ENCODE assay signal across 28 mouse cellular contexts in the genomic region with DNA sequence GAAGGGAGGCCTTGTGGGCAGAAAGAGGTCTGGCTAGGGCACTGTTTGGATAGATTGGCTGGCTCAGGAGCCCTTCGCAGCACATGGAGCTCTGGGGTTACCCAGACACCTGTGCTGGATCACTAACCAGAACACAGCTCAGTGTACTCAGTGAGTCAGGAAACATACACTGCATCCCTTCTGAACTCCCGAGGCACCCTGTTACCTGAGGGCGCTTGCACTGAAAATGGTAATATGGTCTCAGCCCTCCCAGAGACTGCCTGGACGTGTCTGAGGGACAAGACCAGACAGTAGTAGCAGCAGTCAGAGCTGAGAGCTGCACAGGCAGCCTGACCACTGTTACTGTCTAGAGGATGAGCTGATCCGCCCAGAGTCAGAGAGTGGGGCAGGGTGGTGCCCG.
DNase-seq lines count a peak whose midpoint lies in the region; ATAC-seq and TF ChIP-seq lines count a peak whose summit lies in the region.
"Had no signal": no experiment of that assay in that cellular context is flagged by ENCODE, and none has a peak within 500 bp of the region (broad histone marks: within the 10 kb centered on the region; RNA-seq: fewer than 3 reads in every experiment).

No protein-coding gene starts in this region.

- ATAC-seq in forebrain, embryonic 11.5 days (replicated peaks; ENCODE audit: low FRiP score): no peak
- no peak for ATAC-seq in forebrain, embryonic 16.5 days
- no peak for ATAC-seq in heart, embryonic 15.5 days (replicated peaks; ENCODE audit: insufficient number of reproducible peaks, insufficient read depth, low FRiP score, low read depth)
- no peak for ATAC-seq in midbrain, embryonic 14.5 days (ENCODE audit: low FRiP score, low TSS enrichment)
- no peak for ATAC-seq in midbrain, postnatal 0 days (ENCODE audit: low FRiP score)
- ATAC-seq: activated CD4-positive, CD25-positive, alpha-beta regulatory T cell, adult 4 months; forebrain, embryonic 13.5 days; inflammation-experienced regulatory T-cells, adult 6 months had no signal

- no peaks in the 10 kb centered on the region for H3K27me3 ChIP-seq in forebrain, embryonic 11.5 days (ENCODE audit: control insufficient read depth, insufficient read depth, low read length)
- H3K27me3 ChIP-seq in forebrain, embryonic 16.5 days (replicated peaks; ENCODE audit: control insufficient read depth, insufficient read depth, low read length): no peaks in the 10 kb centered on the region
- H3K27me3 ChIP-seq in heart, embryonic 15.5 days: no peaks in the 10 kb centered on the region
- H3K27me3 ChIP-seq in midbrain, embryonic 14.5 days (ENCODE audit: control insufficient read depth, insufficient read depth, low read length): no peaks in the 10 kb centered on the region
- H3K27me3 ChIP-seq in midbrain, postnatal 0 days (ENCODE audit: insufficient read depth, low read length): no peaks in the 10 kb centered on the region
- no peaks in the 10 kb centered on the region for H3K27me3 ChIP-seq in cerebellum, adult 2 months (ENCODE audit: control insufficient read depth, insufficient read depth, low read length)
- H3K27me3 ChIP-seq: embryonic facial prominence, embryonic 13.5 days; forebrain, embryonic 13.5 days; hindbrain, embryonic 13.5 days; liver, embryonic 15.5 days; lung, embryonic 15.5 days had no signal

- TF ChIP-seq CTCF in midbrain, postnatal 0 days (IDR thresholded peaks at IDR 0.05): no peak
- TF ChIP-seq CTCF in cerebellum, adult 2 months (IDR thresholded peaks at IDR 0.05; ENCODE audit: borderline replicate concordance, insufficient read depth, low read depth, low read length): no peak

- no peaks in the 10 kb centered on the region for H3K4me1 ChIP-seq in forebrain, embryonic 11.5 days (replicated peaks; ENCODE audit: control insufficient read depth, insufficient read depth, low read length)
- peaks cover 4% of the 10 kb centered on the region for H3K4me1 ChIP-seq in forebrain, embryonic 16.5 days (replicated peaks; ENCODE audit: control insufficient read depth, insufficient read depth, low read length)
- peaks cover 34% of the 10 kb centered on the region for H3K4me1 ChIP-seq in heart, embryonic 15.5 days (replicated peaks)
- no peaks in the 10 kb centered on the region for H3K4me1 ChIP-seq in midbrain, embryonic 14.5 days (ENCODE audit: control insufficient read depth, insufficient read depth, low read length)
- H3K4me1 ChIP-seq in midbrain, postnatal 0 days (ENCODE audit: insufficient read depth, low read length): no peaks in the 10 kb centered on the region
- H3K4me1 ChIP-seq in cerebellum, adult 2 months (ENCODE audit: control insufficient read depth, insufficient read depth, low read length): peaks cover 2% of the 10 kb centered on the region; the same call in 1 of the 2 replicates
- H3K4me1 ChIP-seq: embryonic facial prominence, embryonic 13.5 days; forebrain, embryonic 13.5 days; hindbrain, embryonic 13.5 days; liver, embryonic 15.5 days; lung, embryonic 15.5 days; midbrain, embryonic 10.5 days had no signal

- no peak overlapping the region for H3K27ac ChIP-seq in forebrain, embryonic 11.5 days (ENCODE audit: low read depth, low read length)
- no peak overlapping the region for H3K27ac ChIP-seq in forebrain, embryonic 16.5 days (ENCODE audit: low read length)
- peak overlapping the region; percentile 73 for H3K27ac ChIP-seq in heart, embryonic 15.5 days
- H3K27ac ChIP-seq in midbrain, embryonic 14.5 days (replicated peaks; ENCODE audit: low read depth, low read length): no peak overlapping the region
- H3K27ac ChIP-seq in midbrain, postnatal 0 days (ENCODE audit: low read depth, low read length): no peak overlapping the region
- no peak overlapping the region for H3K27ac ChIP-seq in cerebellum, adult 2 months (ENCODE audit: insufficient read depth, low read length)
- H3K27ac ChIP-seq: embryonic facial prominence, embryonic 13.5 days; forebrain, embryonic 13.5 days; hindbrain, embryonic 13.5 days; limb, embryonic 10.5 days; liver, embryonic 15.5 days; lung, embryonic 15.5 days; midbrain, embryonic 10.5 days; stomach, postnatal 0 days had no signal

- H3K4me3 ChIP-seq in forebrain, embryonic 11.5 days (ENCODE audit: low read depth, low read length): no peak overlapping the region
- no peak overlapping the region for H3K4me3 ChIP-seq in forebrain, embryonic 16.5 days (replicated peaks; ENCODE audit: low read length)
- no peak overlapping the region for H3K4me3 ChIP-seq in heart, embryonic 15.5 days
- no peak overlapping the region for H3K4me3 ChIP-seq in midbrain, embryonic 14.5 days (replicated peaks; ENCODE audit: low read depth, low read length)
- H3K4me3 ChIP-seq in midbrain, postnatal 0 days (ENCODE audit: low read depth, low read length): no peak overlapping the region
- H3K4me3 ChIP-seq in cerebellum, adult 2 months (replicated peaks; ENCODE audit: insufficient read depth, low read depth, low read length): no peak overlapping the region
- H3K4me3 ChIP-seq: embryonic facial prominence, embryonic 13.5 days; erythroblast, embryonic 14.5 days; forebrain, embryonic 13.5 days; hindbrain, embryonic 13.5 days; limb, embryonic 10.5 days; liver, embryonic 15.5 days; lung, embryonic 15.5 days; midbrain, embryonic 10.5 days had no signal

- intact Hi-C loops in heart, postnatal 14 days (cut with DNase I): no loop called here

- no peak overlapping the region for H3K9ac ChIP-seq in forebrain, embryonic 11.5 days (ENCODE audit: low read length)
- H3K9ac ChIP-seq in forebrain, embryonic 16.5 days (replicated peaks; ENCODE audit: low read depth, low read length): no peak overlapping the region
- no peak overlapping the region for H3K9ac ChIP-seq in heart, embryonic 15.5 days
- peak overlapping the region; percentile 14; the same call in 1 of the 2 replicates for H3K9ac ChIP-seq in midbrain, embryonic 14.5 days (replicated peaks; ENCODE audit: low read length)
- no peak overlapping the region for H3K9ac ChIP-seq in midbrain, postnatal 0 days (replicated peaks; ENCODE audit: low read length, poor library complexity, severe bottlenecking)
- H3K9ac ChIP-seq: embryonic facial prominence, embryonic 13.5 days; forebrain, embryonic 13.5 days; hindbrain, embryonic 13.5 days; liver, embryonic 15.5 days; lung, embryonic 15.5 days had no signal

- H3K36me3 ChIP-seq in forebrain, embryonic 11.5 days (ENCODE audit: control insufficient read depth, insufficient read depth, low read length): no peaks in the 10 kb centered on the region
- H3K36me3 ChIP-seq in forebrain, embryonic 16.5 days (ENCODE audit: control insufficient read depth, insufficient read depth): no peaks in the 10 kb centered on the region
- H3K36me3 ChIP-seq in heart, embryonic 15.5 days: peaks cover 6% of the 10 kb centered on the region; the same call in 1 of the 2 replicates
- H3K36me3 ChIP-seq in midbrain, embryonic 14.5 days (ENCODE audit: control insufficient read depth, insufficient read depth, low read length): 0 out of 2 replicates have a peak, but pooled peaks cover 2% of the 10 kb centered on the region
- H3K36me3 ChIP-seq in midbrain, postnatal 0 days (ENCODE audit: insufficient read depth, low read length): no peaks in the 10 kb centered on the region

- peak; percentile 50 for DNase-seq in forebrain, embryonic 11.5 days (ENCODE audit: low spot score)
- no peak for DNase-seq in heart, postnatal 14 days
- no peak for DNase-seq in midbrain, embryonic 14.5 days
- DNase-seq in midbrain, postnatal 0 days (ENCODE audit: low spot score): no peak
- DNase-seq in cerebellum, adult 2 months: no peak
- no peak for DNase-seq in lung, postnatal 4 days
- DNase-seq: adrenal gland, adult 8-10 months; cerebellum, adult 11-12 months; cerebellum, postnatal 14 days; gastrocnemius, postnatal 14 days; kidney, adult 18-20 months; liver; lung, postnatal 36 days; right cerebral cortex, postnatal 14 days had no signal

- no peaks in the 10 kb centered on the region for H3K9me3 ChIP-seq in forebrain, embryonic 11.5 days (ENCODE audit: control insufficient read depth, low read length)
- no peaks in the 10 kb centered on the region for H3K9me3 ChIP-seq in forebrain, embryonic 16.5 days (ENCODE audit: control insufficient read depth, low read length)
- no peaks in the 10 kb centered on the region for H3K9me3 ChIP-seq in heart, embryonic 15.5 days (replicated peaks)
- H3K9me3 ChIP-seq in midbrain, embryonic 14.5 days (ENCODE audit: control insufficient read depth, low read length): no peaks in the 10 kb centered on the region
- no peaks in the 10 kb centered on the region for H3K9me3 ChIP-seq in midbrain, postnatal 0 days (ENCODE audit: low read length)
- H3K9me3 ChIP-seq: embryonic facial prominence, embryonic 13.5 days; forebrain, embryonic 13.5 days; hindbrain, embryonic 13.5 days; limb, embryonic 10.5 days; liver, embryonic 15.5 days; lung, embryonic 15.5 days; midbrain, embryonic 10.5 days had no signal

- WGBS in forebrain, embryonic 11.5 days: 84% methylated on average over 6 of the region's 6 CpGs
- 92% methylated on average over 6 of the region's 6 CpGs for whole genome bisulfite sequencing in forebrain, embryonic 16.5 days
- 81% methylated on average over 6 of the region's 6 CpGs for WGBS in heart, embryonic 15.5 days
- 93% methylated on average over 6 of the region's 6 CpGs for WGBS in midbrain, embryonic 14.5 days
- 90% methylated on average over 6 of the region's 6 CpGs for WGBS in midbrain, postnatal 0 days
- WGBS in cerebellum, adult 2 months: 84% methylated on average over 6 of the region's 6 CpGs

- TF ChIP-seq POLR2A in cerebellum, adult 2 months (IDR thresholded peaks at IDR 0.05; ENCODE audit: borderline replicate concordance, insufficient read depth, low read length): no peak

- H3K4me2 ChIP-seq in forebrain, embryonic 11.5 days (ENCODE audit: low read depth, low read length, severe bottlenecking): no peak overlapping the region
- no peak overlapping the region for H3K4me2 ChIP-seq in forebrain, embryonic 16.5 days (ENCODE audit: low read length)
- H3K4me2 ChIP-seq in heart, embryonic 15.5 days: no peak overlapping the region
- H3K4me2 ChIP-seq in midbrain, embryonic 14.5 days (ENCODE audit: low read length): no peak overlapping the region
- H3K4me2 ChIP-seq in midbrain, postnatal 0 days (ENCODE audit: low read depth, low read length, poor library complexity, severe bottlenecking): no peak overlapping the region
- H3K4me2 ChIP-seq: embryonic facial prominence, embryonic 13.5 days; forebrain, embryonic 13.5 days; heart, embryonic 11.5 days; hindbrain, embryonic 13.5 days; liver, embryonic 15.5 days; lung, embryonic 15.5 days had no signal
